Mouse (Mus musculus): Measurements from ENCODE around the gene Tex22. TPM values are rescaled to one million over a fixed set of nuclear protein-coding genes. Genes with fewer than 3 reads are reported as not detected.

Gene Tex22
- polyA plus RNA-seq, 1 experiment from 2014 or later: not detected

DNA sequence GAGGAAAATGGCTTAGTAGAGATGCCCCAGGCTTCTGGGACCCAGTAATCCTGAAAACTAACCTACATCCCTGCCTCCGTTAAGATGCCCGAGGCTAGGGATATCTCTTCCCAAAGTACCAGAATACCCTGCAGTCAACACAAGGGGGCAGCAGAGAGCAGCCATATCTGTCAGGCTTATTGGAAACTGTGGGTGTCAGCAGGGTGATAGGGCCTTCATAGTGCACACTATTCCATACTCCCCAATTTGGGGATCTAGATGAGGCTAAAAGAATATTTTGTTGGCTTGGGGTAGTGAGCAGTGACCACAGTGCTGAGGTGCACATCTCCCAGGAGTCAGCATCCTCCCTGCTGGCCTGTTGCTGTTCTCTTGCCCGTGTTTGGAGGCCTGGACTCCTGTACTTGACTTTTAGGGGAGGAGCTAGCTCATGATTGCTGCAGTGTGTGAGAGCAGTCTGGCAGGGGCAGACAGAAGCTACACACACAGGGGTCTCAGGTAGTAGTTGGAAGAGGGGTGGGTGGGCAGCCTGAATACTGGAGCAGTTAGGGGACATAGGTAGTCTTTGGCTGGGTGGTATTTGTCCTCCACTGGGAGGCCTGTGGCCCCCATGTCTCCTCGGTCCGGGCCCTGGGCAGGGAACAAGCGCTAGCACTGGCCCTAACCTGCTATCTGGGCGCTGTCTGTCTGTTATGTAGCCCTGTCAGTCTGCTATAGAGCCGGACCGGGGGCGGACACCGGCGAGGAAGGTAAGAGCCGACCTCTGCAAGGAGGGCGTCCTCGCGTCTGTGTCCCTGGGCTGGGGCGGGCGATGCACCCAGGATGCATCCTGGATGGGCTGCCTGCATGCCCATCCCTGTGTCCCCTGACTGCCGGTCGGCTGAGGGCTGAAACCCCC is 45.5 kb downstream of the Tex22 start:
- Histone ChIP-seq H3K4me1 (ENCODE audit: control insufficient read depth, insufficient read depth, low read length) (no peaks in the 10 kb centered on the region), H3K4me2 (ENCODE audit: low read length) (no peak overlapping the region), H3K9me3 (ENCODE audit: control insufficient read depth, low read length) (no peaks in the 10 kb centered on the region), H3K27ac (replicated peaks; ENCODE audit: low read depth, low read length) (no peak overlapping the region), H3K9ac (replicated peaks; ENCODE audit: low read length) (no peak overlapping the region), H3K27me3 (ENCODE audit: control insufficient read depth, insufficient read depth, low read length) (no peaks in the 10 kb centered on the region), H3K4me3 (replicated peaks; ENCODE audit: low read depth, low read length) (no peak overlapping the region), H3K36me3 (ENCODE audit: control insufficient read depth, insufficient read depth, low read length) (peaks cover 79% of the 10 kb centered on the region)
- WGBS: 85% methylated on average over 20 of the region's 20 CpGs
- ATAC-seq (ENCODE audit: low FRiP score, low TSS enrichment) (peak; percentile 55; the same call in 1 of the 2 replicates), DNase-seq (peak; percentile 91)

DNA sequence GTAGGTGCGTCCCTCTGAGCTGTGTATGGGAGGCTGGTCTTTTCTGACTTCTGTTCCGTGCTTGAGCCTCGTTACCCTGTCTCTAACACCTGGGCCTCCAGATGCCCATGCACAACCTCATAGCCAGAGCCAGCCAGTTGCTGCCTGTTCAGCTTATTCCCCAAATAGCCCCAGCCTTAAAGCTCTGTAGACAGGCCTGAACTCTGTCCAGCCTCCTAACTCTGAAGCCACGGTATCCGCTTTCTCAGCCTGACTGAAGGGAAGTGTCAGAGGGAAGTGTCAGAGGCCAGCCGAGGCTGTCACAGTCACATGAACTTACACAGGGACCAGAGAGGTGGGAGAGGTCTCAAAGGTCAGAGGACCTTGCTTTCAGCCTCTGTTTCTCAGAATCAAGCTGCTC is 50.4 kb downstream of the Tex22 start:
- H3K4me2 ChIP-seq (ENCODE audit: low read length): no peak overlapping the region
- H3K9ac ChIP-seq (replicated peaks; ENCODE audit: low read length): no peak overlapping the region
- peaks cover 98% of the 10 kb centered on the region for H3K36me3 ChIP-seq (ENCODE audit: control insufficient read depth, insufficient read depth, low read length)
- DNase-seq (no peak), ATAC-seq (ENCODE audit: low FRiP score, low TSS enrichment) (no peak)
- no peaks in the 10 kb centered on the region for H3K27me3 ChIP-seq (ENCODE audit: control insufficient read depth, insufficient read depth, low read length)
- no peak overlapping the region for H3K4me3 ChIP-seq (replicated peaks; ENCODE audit: low read depth, low read length)
- H3K9me3 ChIP-seq (ENCODE audit: control insufficient read depth, low read length): no peaks in the 10 kb centered on the region
- WGBS: 94% methylated on average over 6 of the region's 6 CpGs
- no peaks in the 10 kb centered on the region for H3K4me1 ChIP-seq (ENCODE audit: control insufficient read depth, insufficient read depth, low read length)
- no peak overlapping the region for H3K27ac ChIP-seq (replicated peaks; ENCODE audit: low read depth, low read length)

- Histone ChIP-seq H3K9me3 (ENCODE audit: control insufficient read depth, low read length) (no peaks in the 10 kb centered on the region), H3K9ac (replicated peaks; ENCODE audit: low read length) (no peak overlapping the region), H3K36me3 (ENCODE audit: control insufficient read depth, insufficient read depth, low read length) (peaks cover 100% of the 10 kb centered on the region), H3K4me1 (ENCODE audit: control insufficient read depth, insufficient read depth, low read length) (no peaks in the 10 kb centered on the region), H3K27me3 (ENCODE audit: control insufficient read depth, insufficient read depth, low read length) (no peaks in the 10 kb centered on the region), H3K4me3 (replicated peaks; ENCODE audit: low read depth, low read length) (no peak overlapping the region), H3K4me2 (ENCODE audit: low read length) (no peak overlapping the region), H3K27ac (replicated peaks; ENCODE audit: low read depth, low read length) (no peak overlapping the region)
- ATAC-seq (ENCODE audit: low FRiP score, low TSS enrichment) (no peak), DNase-seq (no peak)
- WGBS: 98% methylated on average over 8 of the region's 8 CpGs
Measured at GRCm38 (mm10) chr12:113130732-113131131, 56.4 kb downstream of the Tex22 start.

GRCm38 (mm10) chr12:113131601-113132000 is 57.3 kb downstream of the Tex22 start:
- Histone ChIP-seq H3K4me2 (ENCODE audit: low read length) (no peak overlapping the region), H3K4me3 (replicated peaks; ENCODE audit: low read depth, low read length) (no peak overlapping the region), H3K9ac (replicated peaks; ENCODE audit: low read length) (no peak overlapping the region), H3K27ac (replicated peaks; ENCODE audit: low read depth, low read length) (no peak overlapping the region), H3K27me3 (ENCODE audit: control insufficient read depth, insufficient read depth, low read length) (no peaks in the 10 kb centered on the region), H3K36me3 (ENCODE audit: control insufficient read depth, insufficient read depth, low read length) (peaks cover 100% of the 10 kb centered on the region), H3K4me1 (ENCODE audit: control insufficient read depth, insufficient read depth, low read length) (no peaks in the 10 kb centered on the region), H3K9me3 (ENCODE audit: control insufficient read depth, low read length) (no peaks in the 10 kb centered on the region)
- ATAC-seq (ENCODE audit: low FRiP score, low TSS enrichment) (no peak), DNase-seq (no peak)
- 98% methylated on average over 14 of the region's 14 CpGs for WGBS

- Histone ChIP-seq H3K4me2 (ENCODE audit: low read length) (no peak overlapping the region), H3K4me1 (ENCODE audit: control insufficient read depth, insufficient read depth, low read length) (no peaks in the 10 kb centered on the region), H3K9me3 (ENCODE audit: control insufficient read depth, low read length) (no peaks in the 10 kb centered on the region), H3K27ac (replicated peaks; ENCODE audit: low read depth, low read length) (no peak overlapping the region), H3K36me3 (ENCODE audit: control insufficient read depth, insufficient read depth, low read length) (peaks cover 100% of the 10 kb centered on the region), H3K27me3 (ENCODE audit: control insufficient read depth, insufficient read depth, low read length) (no peaks in the 10 kb centered on the region), H3K9ac (replicated peaks; ENCODE audit: low read length) (no peak overlapping the region), H3K4me3 (replicated peaks; ENCODE audit: low read depth, low read length) (no peak overlapping the region)
- ATAC-seq (ENCODE audit: low FRiP score, low TSS enrichment): no peak
- 94% methylated on average over 2 of the region's 2 CpGs for WGBS
- no peak for DNase-seq
Measured at GRCm38 (mm10) chr12:113132567-113132966, 58.3 kb downstream of the Tex22 start.

GRCm38 (mm10) chr12:113133260-113133659 is 59.0 kb downstream of the Tex22 start:
- DNase-seq (no peak), ATAC-seq (ENCODE audit: low FRiP score, low TSS enrichment) (no peak)
- no peak overlapping the region for H3K9ac ChIP-seq (replicated peaks; ENCODE audit: low read length)
- no peak overlapping the region for H3K27ac ChIP-seq (replicated peaks; ENCODE audit: low read depth, low read length)
- H3K36me3 ChIP-seq (ENCODE audit: control insufficient read depth, insufficient read depth, low read length): peaks cover 99% of the 10 kb centered on the region
- no peak overlapping the region for H3K4me2 ChIP-seq (ENCODE audit: low read length)
- no peaks in the 10 kb centered on the region for H3K9me3 ChIP-seq (ENCODE audit: control insufficient read depth, low read length)
- no peak overlapping the region for H3K4me3 ChIP-seq (replicated peaks; ENCODE audit: low read depth, low read length)
- no peaks in the 10 kb centered on the region for H3K4me1 ChIP-seq (ENCODE audit: control insufficient read depth, insufficient read depth, low read length)
- 93% methylated on average over 9 of the region's 9 CpGs for WGBS
- no peaks in the 10 kb centered on the region for H3K27me3 ChIP-seq (ENCODE audit: control insufficient read depth, insufficient read depth, low read length)

- WGBS: 81% methylated on average over 5 of the region's 5 CpGs
- Histone ChIP-seq H3K9me3 (ENCODE audit: control insufficient read depth, low read length) (no peaks in the 10 kb centered on the region), H3K4me3 (replicated peaks; ENCODE audit: low read depth, low read length) (no peak overlapping the region), H3K36me3 (ENCODE audit: control insufficient read depth, insufficient read depth, low read length) (peaks cover 98% of the 10 kb centered on the region), H3K9ac (replicated peaks; ENCODE audit: low read length) (no peak overlapping the region), H3K27ac (replicated peaks; ENCODE audit: low read depth, low read length) (no peak overlapping the region), H3K4me2 (ENCODE audit: low read length) (no peak overlapping the region), H3K4me1 (ENCODE audit: control insufficient read depth, insufficient read depth, low read length) (peaks cover 6% of the 10 kb centered on the region), H3K27me3 (ENCODE audit: control insufficient read depth, insufficient read depth, low read length) (no peaks in the 10 kb centered on the region)
- ATAC-seq (ENCODE audit: low FRiP score, low TSS enrichment) (no peak), DNase-seq (no peak)
Measured at GRCm38 (mm10) chr12:113133861-113134403, 59.6 kb downstream of the Tex22 start.

DNA sequence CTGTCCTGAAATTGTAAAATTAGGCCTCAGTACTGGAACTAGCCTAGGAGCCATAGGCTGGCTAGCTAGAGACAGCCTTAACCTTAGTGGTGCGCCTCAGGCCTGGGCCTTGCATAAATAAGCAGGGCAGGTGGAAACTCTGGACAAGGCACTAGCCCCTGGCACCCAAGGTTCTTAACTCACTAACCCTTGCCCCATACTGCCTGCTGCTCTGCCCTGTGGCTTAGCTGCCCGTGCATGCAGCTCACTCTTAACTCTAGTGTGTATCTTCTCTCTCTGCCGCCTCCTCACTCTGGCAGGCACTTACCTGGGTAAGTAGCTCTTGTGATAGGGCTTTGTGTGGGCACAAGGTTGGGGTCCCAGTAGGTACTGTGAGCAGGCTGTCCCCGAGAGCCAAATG is 60.2 kb downstream of the Tex22 start:
- no peak overlapping the region for H3K9ac ChIP-seq (replicated peaks; ENCODE audit: low read length)
- H3K27me3 ChIP-seq (ENCODE audit: control insufficient read depth, insufficient read depth, low read length): no peaks in the 10 kb centered on the region
- H3K4me1 ChIP-seq (ENCODE audit: control insufficient read depth, insufficient read depth, low read length): peaks cover 12% of the 10 kb centered on the region
- 95% methylated on average over 4 of the region's 4 CpGs for WGBS
- H3K27ac ChIP-seq (replicated peaks; ENCODE audit: low read depth, low read length): no peak overlapping the region
- no peak overlapping the region for H3K4me2 ChIP-seq (ENCODE audit: low read length)
- DNase-seq: no peak
- ATAC-seq (ENCODE audit: low FRiP score, low TSS enrichment): no peak
- H3K36me3 ChIP-seq (ENCODE audit: control insufficient read depth, insufficient read depth, low read length): peaks cover 93% of the 10 kb centered on the region
- no peak overlapping the region for H3K4me3 ChIP-seq (replicated peaks; ENCODE audit: low read depth, low read length)
- no peaks in the 10 kb centered on the region for H3K9me3 ChIP-seq (ENCODE audit: control insufficient read depth, low read length)

- Histone ChIP-seq H3K27me3 (ENCODE audit: control insufficient read depth, insufficient read depth, low read length) (no peaks in the 10 kb centered on the region), H3K4me3 (replicated peaks; ENCODE audit: low read depth, low read length) (no peak overlapping the region), H3K9me3 (ENCODE audit: control insufficient read depth, low read length) (no peaks in the 10 kb centered on the region), H3K4me1 (ENCODE audit: control insufficient read depth, insufficient read depth, low read length) (peaks cover 14% of the 10 kb centered on the region), H3K9ac (replicated peaks; ENCODE audit: low read length) (no peak overlapping the region), H3K36me3 (ENCODE audit: control insufficient read depth, insufficient read depth, low read length) (peaks cover 84% of the 10 kb centered on the region), H3K27ac (replicated peaks; ENCODE audit: low read depth, low read length) (no peak overlapping the region), H3K4me2 (ENCODE audit: low read length) (no peak overlapping the region)
- DNase-seq: no peak
- ATAC-seq (ENCODE audit: low FRiP score, low TSS enrichment): no peak
- 96% methylated on average over 7 of the region's 7 CpGs for WGBS
Measured at GRCm38 (mm10) chr12:113135401-113135800, 61.1 kb downstream of the Tex22 start.
